Mouse (Mus musculus): ENCODE measurements around the gene 6330403K07Rik.
A peak's percentile ranks its signal among the peaks of the same experiment; 100 is the strongest.

6330403K07Rik gene

GRCm38 (mm10) chr11:70982557-70983228, 50.6 kb downstream of the 6330403K07Rik start, which contains the start of gene C1qbp:
TSS of gene C1qbp (minus strand) at chr11:70983026.
- peak; percentile 88 for DNase-seq (ENCODE audit: low spot score)

- no peak for DNase-seq (ENCODE audit: low spot score)
Observed at GRCm38 (mm10) chr11:70982030-70982429, 51.3 kb downstream of the 6330403K07Rik start.
